Comparison of ENCODE assay signal across 8 mouse cellular contexts in genomic region chr3:38884276-38884675, GRCm38 (mm10). TPM values are rescaled to one million over a fixed set of nuclear protein-coding genes. Genes with fewer than 3 reads are reported as not detected.
DNase-seq lines count a peak whose midpoint lies in the region; ATAC-seq lines count a peak whose summit lies in the region.

No protein-coding gene starts in this region.

- peak; percentile 21 for DNase-seq in T-cell, adult 2 months (ENCODE audit: low spot score)
- DNase-seq in gastrocnemius, postnatal 10 days: peak; percentile 76
- peak; percentile 93 for DNase-seq in hindlimb bud, embryonic 11.5 days (ENCODE audit: extremely low spot score, low read depth, low spot score)
- peak; percentile 85 to 87 for DNase-seq in left cerebral cortex, adult 18-20 months (ENCODE audit: low spot score in 2 of 2)
- DNase-seq in lung, postnatal 36 days: peak; percentile 91
- DNase-seq in retina, postnatal 7 days (ENCODE audit: low read depth, low spot score): peak; percentile 63
- peak; percentile 70 to 75 for DNase-seq in urinary bladder, postnatal 4 days (ENCODE audit: low spot score in 2 of 2)

- peak; percentile 60 for ATAC-seq in common myeloid progenitor, adult 5-6 weeks (replicated peaks; ENCODE audit: low read depth, poor library complexity, severe bottlenecking)

RNA-seq across cellular contexts. Expression of gene Fat4, which starts 2.5 kb away (rescaled TPM):
- under 0.01 TPM in 1 of 2 replicates, not detected in the other for total RNA-seq in common myeloid progenitor, adult 5-6 weeks (2017)
- total RNA-seq in gastrocnemius, postnatal 10 days (2021): 10 to 100 TPM; 17.2 to 23.6 TPM
- 10 to 100 TPM in 1 of 2 experiments, 1 to 10 TPM in 1; 9.8 to 10.2 TPM for total RNA-seq in left cerebral cortex, adult 18-20 months (2021)

Comparison
In these comparisons a context has a peak if more than half of its experiments do, and no peak if none do; other contexts are left out.
1. Peak in every context shown above with its lines: DNase-seq and ATAC-seq.
2. DNase-seq: peak in every context shown above with its lines; median percentile 93 in hindlimb bud, embryonic 11.5 days; 91 in lung, postnatal 36 days; 86 in left cerebral cortex, adult 18-20 months; 76 in gastrocnemius, postnatal 10 days; 72 in urinary bladder, postnatal 4 days; 63 in retina, postnatal 7 days; 21 in T-cell, adult 2 months.
3. RNA of gene Fat4, which starts 2.5 kb away (total RNA-seq): 17.2 to 23.6 TPM in gastrocnemius, postnatal 10 days and 9.8 to 10.2 TPM in left cerebral cortex, adult 18-20 months; under 0.01 TPM in common myeloid progenitor, adult 5-6 weeks; every median in the first group is over 10 times any median in the second.